Mouse (Mus musculus) heart, postnatal 0 days (tissue): Measurements from ENCODE around the gene Vdr.
A peak's percentile ranks its signal among the peaks of the same experiment; 100 is the strongest.

Source experiments
- CTCF ChIP-seq: IDR thresholded peaks from 2 replicates; pipeline ENCODE4 v1.5.1; 2016; ENCODE audit warnings: antibody characterized with exemption, control low read depth, low read depth
- EP300 ChIP-seq: IDR thresholded peaks from 2 replicates; pipeline ENCODE4 v1.6.1; 2016; ENCODE audit warnings: antibody characterized with exemption, low read depth

GRCm38 (mm10) chr15:97828901-97829338, 81.5 kb downstream of the Vdr start:
- TF ChIP-seq CTCF = peak; percentile 29; the same call in 1 of the 2 replicates
- peak; percentile 41; the same call in 1 of the 2 replicates for TF ChIP-seq EP300
